Mouse (Mus musculus) hindlimb bud, embryonic 11.5 days (tissue): ENCODE results near the gene Nolc1.
A peak's percentile ranks its signal among the peaks of the same experiment; 100 is the strongest.

ENCODE experiments used
- DNase-seq: peaks from one replicate; pipeline ENCODE4 v3.0.0-alpha.2; 2012; ENCODE audit warnings: low read depth, low spot score; ENCODE audit errors: extremely low spot score

Nolc1 gene

DNA sequence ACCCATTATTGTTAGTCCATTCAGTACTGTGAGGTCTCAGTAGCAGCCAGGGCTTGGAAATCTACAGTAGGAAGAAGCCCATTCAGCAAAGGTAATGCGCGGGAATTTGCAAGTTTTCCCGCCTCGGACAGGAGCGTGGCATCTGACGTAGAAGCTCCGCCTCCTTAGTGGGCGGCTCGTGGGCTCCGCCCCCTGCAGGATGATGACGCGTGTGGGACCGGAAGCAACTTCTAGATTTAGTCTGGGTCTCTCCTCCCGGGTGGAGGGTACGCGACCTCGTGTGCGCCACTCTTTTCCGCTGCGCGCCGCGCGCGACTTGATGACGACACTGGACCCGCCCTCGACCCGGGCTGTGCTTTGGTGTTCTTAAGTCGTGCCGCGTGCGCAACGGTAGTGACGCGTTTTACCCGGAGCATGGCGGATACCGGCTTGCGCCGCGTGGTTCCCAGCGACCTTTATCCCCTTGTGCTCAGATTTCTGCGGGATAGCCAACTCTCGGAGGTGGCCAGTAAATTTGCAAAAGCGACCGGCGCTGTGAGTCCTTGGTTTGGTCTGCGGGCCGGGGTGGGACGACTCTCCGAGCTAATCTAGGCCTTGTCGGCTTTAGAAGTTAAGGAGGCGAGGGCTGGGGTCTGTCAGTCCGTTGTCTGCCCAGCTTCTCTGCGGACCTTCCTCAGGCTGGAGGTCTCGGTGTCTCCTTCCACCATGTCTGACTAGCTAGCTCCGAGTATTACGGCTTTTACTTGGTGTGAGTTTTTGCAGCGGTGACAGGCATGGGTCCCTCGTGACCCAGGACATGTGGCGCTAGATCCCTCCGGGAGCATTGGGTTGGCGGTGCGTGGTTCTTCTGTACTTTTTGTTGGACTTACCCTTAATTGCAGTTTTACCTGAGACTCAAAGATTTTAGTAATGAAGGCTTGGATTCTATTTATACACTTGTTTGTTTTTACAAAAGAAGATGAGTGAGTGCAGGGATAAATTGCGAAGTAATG lies at the start of gene Nolc1:
Gene Nolc1, plus strand, starts transcription at position 248 of the 992 bp plus-strand sequence.
- DNase-seq = peak; percentile 99

DNA sequence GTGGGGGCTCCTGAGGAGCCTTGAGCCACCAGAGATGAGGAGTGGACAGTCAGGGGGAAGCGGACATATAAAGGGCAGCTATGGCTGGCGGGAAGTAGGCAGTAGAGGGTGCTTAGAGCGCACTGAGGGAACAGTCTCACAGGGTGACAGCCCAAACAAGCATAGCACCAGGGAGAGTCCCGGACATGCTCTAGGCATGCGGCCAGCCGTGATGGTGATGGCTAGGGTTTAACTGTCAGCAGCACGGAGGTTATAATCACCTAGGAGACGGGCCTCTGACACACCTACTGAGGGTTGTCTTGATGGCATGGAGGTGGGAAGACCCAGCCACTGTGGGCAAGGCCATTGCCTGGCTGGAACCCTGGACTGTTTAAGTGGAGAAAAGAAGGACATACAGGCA lies 49.1 kb upstream of the Nolc1 start:
- no peak for DNase-seq

DNA sequence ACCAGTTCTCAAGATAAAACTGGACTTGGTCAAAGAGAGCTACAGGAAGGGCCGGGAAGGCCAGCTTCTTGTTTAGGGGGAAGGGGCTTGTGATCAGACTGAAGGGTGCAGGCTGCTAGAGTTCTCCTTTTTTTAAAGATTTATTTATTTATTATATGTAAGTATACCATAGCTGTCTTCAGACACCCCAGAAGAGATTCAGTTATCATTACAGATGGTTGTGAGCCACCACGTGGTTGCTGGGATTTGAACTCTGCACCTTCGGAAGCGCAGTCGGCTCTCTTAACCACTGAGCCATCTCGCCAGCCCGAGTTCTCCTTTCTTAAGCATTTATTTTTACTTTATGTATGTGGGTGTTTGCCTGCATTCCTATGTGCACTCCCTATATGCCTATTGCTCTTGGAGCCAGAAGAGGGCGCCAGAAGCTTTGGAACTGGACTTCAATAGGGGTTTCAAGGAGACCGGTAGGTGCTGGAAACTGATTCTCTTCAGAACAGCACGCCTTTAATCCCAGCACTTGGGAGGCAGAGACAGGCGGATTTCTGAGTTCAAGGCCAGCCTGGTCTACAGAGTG lies 46.8 kb upstream of the Nolc1 start:
- no peak for DNase-seq

DNA sequence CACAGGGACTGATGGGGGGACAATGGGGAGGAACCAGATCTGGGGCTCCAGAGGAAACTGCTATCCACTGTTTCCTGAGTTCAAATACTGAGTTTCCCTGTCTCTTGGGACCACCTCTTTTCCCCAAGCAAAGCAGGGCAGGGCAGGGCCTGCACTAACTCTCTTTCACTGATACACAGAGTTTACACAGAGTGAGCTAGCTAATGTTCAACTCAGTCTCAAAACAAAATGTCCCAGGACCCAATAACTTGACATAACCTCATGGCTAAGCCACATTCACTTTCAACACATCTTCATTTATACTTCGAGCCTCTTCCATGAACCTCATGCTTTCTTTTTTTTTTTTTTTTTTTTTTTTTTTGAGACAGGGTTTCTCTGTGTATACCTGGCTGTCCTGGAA lies 46.0 kb upstream of the Nolc1 start:
- no peak for DNase-seq

DNA sequence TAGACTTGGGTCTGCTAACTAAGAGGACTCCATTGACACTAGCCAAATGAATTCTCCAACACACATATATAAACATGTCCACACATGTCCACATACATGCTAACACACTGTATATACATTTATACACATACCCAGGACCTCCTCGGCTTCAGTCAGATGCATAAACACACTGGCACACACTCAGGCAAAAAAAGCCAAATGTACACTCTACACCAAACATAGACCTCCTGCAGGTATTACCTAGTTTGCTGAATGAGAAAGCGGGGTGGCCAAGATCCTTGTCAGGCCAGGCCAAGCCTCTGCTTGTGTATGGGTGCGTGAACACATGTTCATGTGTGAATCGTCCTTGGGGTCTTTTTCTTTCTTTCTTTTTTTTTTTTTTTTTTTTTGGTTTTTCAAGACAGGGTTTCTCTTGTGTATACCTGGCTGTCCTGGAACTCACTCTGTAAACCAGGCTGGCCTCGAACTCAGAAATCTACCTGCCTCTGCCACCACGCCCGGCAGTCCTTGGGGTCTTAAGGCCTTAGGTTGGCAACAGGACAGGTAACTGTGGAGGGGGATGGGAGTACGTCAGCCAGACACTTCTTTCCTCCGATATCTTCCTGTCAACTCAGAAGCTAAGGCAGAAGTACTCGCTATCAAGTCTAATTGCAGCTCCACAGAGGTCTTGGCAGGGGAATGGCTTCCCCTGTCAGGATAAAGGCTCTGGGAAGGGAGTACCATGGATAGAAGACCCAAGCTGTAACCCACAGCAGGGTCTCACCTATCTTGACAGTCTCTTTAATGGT lies 45.3 kb upstream of the Nolc1 start:
- DNase-seq = no peak

DNA sequence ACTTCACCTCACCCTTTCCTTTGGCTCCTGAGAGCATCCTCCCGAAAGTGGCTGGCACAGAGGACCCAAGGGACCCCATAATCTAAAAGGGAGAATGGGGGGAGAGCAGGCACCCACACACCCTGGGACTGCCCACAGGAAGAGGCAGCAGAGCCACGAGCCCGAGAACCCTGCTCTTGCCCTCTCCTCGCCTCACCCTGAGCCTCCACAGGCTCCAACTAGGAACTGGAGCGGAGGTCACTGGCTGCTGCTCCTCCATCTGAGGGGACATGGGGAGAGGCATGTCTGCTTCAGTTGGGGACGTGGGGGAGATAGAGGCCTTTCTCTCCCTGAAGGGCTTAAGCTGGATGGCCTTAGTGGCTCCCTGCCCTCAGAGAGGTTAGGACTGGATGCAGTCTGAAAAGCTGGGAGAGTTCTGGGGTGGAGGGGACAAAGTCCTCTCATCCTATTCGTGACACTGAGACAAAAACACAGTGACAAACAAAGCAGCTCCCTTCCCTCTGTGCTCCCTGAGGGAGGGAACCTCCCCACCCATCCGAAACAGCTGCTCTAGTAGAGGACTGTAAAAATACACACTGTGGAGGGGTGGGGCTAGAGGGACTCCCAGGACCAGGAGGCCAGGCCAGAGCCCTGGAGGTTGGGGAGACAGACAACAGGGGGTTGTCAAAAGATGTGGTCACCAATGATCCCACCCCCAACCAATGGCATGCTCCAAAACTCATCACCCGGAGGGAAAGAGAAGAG lies 43.8 kb upstream of the Nolc1 start:
- no peak for DNase-seq

DNA sequence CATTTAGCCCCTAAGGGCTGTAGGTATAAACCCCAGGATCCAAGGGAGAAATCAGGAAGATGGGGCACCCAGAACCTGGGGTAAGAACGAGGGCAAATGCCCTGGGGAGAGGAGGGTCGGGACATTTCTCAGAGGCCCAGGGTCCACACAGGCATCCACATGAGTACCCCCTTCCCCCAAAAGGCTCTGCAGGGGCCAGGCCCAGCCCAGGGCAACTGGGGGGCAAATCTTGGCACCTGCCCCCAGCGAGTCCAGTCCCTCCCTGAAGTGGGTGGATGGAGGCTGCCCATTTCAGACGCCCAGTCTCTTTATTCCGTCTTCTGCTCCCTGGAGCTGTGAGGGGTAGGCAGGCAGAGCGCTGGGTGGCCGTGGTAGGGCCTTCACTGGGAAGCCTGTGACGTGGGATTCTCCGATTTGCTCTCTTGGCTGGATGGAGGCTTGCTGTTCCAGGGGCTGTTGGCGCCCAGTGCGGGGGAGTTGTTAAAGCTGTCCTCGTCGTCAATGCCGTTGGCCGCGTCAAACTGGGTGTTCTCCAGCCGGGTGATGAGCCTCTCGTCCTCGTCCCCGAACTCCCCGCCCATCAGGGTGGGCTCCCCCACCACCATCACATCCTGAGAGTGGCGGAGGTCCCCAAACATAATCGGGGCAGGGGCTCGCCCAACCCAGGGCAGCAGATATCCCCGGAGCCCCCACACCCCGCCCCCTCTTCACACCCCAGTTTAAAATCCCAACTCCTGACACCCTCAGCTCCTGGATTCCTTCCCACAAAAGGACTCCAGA lies 42.7 kb upstream of the Nolc1 start:
- DNase-seq = no peak

DNA sequence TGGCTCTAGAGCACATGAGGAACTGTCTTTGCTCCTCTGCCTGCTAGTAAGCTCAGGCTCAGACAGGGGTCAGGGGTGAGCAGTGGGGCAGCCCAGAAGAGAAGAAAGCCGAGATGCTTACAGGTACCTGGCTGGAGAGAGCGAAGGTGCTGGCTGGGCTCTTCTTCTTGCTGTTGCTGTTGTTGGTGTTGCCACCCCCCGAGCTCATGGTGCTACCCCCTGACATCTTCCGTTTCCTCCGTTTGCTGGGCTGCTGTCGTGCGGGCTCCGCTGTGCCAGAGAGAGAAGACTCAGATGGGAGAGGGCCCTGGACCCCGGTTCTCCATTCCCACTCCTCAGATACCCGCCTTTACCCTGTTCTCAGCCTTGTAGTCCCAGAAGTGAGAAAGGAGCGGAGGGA lies 41.8 kb upstream of the Nolc1 start:
- DNase-seq = no peak

DNA sequence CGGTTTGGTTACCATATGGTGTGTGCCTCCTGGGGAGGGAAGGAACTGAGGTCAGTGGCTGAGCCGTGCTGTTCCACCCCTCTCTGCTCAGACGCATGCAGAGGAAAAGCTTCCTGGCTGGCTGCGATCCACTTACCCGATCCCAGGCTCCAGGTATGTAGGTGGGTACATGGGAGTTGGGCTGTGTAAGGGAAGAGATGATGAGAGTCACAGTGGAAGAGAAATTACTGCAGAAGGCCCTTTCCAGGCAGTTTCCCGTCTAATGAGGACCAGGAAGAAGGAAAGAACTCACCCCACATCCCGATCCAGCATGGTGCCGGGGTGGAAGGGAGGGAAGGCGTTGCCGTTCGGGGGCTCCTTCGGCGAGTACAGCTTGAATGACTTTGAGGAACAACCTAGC lies 39.7 kb upstream of the Nolc1 start:
- DNase-seq = no peak

DNA sequence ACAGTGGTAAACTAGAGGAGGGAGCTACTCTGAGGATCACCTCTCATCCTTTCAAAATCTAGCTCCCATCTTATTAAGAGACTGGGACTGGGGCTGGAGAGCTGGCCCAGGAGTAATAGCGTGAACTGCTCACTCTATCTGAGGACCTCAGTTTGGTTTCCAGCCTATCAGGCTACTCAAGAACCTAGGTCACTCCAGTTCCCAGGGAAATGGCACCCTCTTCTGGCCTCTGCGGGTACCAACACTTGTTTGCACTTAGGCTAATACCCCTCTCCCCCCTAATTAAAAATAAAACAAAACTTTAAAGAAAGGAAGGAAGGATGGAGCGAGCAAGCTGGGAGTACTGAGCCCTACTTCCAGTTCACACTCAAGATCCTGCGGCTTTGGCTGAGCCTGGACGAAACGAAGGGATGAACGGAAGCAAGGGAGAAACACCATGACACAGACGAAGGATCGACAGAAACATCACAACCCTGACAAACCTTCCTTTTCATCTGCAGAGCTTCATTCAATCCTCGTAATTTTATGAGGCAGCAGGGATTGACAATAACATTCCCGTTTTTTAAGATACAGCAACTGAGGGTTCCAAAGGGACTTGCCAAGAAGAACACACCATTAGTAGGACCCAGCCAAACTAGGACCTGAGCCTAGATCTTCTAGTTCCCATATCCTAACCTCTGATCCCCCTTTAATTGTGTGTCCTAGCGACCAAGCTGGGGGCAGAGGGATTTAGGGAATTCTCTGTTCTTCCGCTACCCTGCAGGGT lies 39.0 kb upstream of the Nolc1 start:
- DNase-seq = no peak

DNA sequence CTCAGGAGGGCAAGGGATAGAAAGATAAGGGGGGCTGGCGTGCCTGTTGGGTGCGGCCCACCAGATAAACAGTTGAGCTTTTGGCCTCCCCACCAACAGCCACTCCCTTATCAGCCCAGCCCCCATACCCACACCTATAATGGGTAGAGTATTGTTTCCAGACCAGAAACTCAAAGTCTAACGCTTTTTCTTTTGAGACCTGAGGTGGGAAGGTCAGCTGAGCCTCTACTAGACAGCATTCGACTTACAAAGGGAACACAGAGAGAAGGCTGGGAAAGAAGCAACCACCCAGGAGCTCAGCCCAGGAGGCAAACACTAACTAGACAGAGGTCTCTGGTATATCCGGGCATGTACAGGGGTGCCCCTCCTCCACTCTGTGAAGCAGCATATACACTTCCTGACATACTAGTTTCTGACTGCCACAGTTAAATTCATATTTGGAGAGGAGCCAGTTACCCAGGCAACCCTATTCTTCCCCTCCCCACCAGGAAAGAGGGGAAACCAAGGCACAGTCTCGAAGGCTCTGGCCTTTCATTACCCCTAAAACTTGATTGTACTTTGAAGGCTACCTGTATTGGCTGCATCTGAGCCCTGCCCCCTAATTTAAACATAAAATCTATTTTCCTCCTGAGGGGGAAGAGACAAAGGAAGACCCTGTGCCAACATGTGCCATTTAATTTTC lies 38.3 kb upstream of the Nolc1 start:
- no peak for DNase-seq

DNA sequence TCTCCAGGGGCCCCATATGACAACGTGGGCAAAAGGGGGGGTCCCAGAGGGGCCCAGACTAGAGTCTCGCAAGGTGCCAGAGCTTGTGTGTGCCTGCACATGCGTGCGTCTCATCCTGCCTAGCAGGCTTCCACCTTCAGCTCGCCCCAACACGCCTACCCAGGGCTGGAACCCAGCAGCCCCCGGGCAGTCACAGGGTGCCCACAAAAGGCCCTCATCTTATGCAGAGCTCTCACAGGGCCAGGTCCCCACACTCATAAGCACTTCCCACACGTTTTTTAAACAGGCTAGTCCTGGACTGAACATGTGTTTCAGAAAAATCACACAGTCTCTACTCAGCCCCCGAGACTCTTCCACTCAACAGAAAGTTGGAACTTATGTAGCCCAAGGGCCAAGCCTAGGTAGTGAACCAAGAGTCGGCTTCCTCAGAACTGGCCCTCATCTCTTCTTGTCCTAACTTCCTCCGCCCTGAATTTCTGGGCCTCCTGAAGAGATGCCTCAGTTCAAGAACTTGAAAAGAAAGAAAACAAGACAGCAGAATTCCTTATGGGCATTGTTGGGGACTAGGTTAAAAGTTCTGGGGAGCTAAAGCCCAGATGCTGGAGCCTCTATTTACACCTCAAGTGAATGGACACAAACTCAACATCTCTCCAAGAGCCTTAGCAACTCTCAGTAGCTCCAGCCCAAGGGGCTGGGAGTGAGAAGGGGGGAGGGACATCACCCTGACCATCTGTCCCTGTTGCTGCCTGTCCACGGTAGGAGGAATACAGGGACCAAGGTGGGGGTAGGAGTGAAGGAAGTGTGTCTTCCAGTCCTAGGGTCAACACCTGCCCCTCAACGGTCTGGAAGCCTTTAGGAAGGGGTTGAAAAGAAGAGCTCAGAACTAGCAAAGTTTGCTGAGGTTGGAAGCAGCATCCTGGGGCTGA lies 37.5 kb upstream of the Nolc1 start:
- DNase-seq = no peak

DNA sequence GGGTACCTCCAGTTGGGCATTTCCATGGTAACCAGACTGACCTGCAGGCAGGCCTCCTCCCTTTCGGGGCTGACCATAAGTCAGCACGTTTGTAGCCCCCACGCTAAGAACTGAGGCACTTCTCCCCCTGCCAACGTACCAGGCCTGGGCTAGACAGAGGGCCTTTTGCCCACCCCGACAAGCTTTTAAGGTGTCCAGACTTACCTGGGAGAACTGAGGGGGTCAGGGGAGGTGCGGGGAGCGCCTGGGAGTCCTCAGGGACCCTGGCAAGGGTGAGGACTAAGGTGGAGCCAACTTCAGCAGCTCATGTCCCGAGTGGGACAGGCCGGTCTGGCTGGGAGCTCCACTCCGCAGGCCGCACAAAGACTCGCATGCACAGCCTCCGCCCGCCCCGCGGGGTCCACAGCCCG lies 36.8 kb upstream of the Nolc1 start:
- DNase-seq = no peak

DNA sequence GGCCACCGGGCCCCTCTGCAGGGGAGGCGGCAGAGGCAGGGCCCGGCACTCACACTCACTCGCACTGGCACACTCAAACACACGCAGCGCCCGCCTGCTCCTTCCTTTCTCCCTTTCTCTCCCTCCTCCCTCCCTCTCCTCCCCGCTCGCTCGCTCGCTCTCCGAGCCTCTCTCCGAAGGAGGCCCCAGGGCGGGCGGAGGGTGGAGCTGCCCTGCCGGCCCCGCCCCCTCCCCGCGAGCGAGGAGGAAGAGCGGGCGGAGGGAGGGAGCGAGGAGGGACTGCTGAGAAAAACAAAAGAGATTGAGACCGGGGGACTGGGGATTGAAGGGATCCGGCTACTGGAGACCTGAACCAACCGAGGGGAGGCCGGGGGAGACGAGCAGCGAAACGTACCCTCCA lies 36.2 kb upstream of the Nolc1 start:
- DNase-seq = no peak

DNA sequence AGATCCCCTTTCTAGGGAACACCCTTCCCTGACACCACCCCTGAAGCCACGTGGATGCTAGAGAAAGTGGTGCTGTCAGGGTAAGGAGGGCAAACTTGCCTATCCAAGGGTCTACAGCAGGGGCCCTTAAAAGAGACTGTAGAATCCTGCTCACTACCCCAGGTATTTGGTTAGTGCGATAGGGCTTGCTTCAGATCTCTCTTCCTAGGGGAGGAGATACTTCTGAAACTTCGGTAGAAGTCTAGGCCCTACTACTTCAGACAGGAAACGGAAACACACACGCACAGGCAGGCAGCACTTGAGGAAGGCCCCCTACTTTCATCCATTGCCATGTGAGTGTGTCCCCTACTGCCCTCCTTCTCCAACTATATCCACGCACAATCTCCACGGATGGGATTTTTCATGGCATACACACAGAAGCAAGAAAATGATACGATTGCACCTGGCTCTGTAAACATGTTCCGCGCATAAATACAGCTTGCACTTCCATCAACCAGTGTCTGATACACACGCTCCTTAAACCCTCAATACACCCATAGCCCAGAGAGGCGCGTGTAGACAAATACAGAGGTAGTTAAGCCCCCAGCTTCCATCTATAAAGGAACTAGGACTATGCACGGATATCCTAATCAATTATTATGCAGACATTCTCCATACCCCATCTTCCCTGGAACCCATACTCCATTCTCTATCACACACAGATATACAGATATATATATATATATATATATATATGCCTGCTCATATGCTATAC lies 35.3 kb upstream of the Nolc1 start:
- DNase-seq = no peak

DNA sequence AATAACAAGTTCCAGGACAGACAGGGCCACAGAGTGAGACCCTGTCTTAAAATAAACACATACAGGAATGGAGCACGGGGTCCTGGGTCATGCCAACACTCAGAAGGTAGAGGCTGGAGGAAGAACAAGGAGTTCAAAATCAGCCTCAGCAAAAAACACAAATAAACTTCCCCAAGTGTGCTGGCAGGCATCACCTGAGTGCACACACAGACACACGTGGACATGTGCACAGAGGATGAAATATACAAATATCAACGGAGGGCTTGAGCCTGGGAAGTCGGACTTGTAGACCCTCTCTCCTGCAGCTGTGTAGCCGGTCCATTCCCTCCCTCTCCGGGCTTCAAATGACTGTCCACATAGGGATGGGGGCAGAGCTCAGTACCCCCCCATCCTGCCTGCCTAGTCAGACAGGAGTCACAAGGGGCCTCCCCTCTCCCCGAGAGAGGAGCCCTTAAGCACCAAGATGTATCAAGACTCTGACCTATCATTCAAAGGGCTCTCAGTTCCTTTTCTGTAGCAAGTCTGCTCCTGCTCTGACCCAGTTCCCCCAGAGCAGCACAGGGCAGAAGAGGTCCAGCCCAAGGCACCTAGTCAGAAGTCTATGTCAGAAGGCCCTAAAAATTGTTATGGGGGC lies 34.2 kb upstream of the Nolc1 start:
- DNase-seq = no peak
